Mouse (Mus musculus) CH12F3 (cell line): ENCODE measurements around the gene Rab1a.

Source experiments
- in situ Hi-C: fragments of 300-500 bp; cut with MboI; formaldehyde crosslinking; loops from 2 replicates; pipeline ENCODE4 v1.14.3; 2020; ENCODE audit warnings: low sequenced_read_pairs

The Rab1a gene

GRCm38 (mm10) chr11:20246616-20247015, 45.4 kb downstream of the Rab1a start:
- in situ Hi-C loops, result no loop called here

GRCm38 (mm10) chr11:20247146-20247855, 46.1 kb downstream of the Rab1a start:
- in situ Hi-C loops, result no loop called here

GRCm38 (mm10) chr11:20248277-20248676, 47.0 kb downstream of the Rab1a start:
- in situ Hi-C loops, result no loop called here

- in situ Hi-C loops, result no loop called here
Observed at GRCm38 (mm10) chr11:20248840-20249239, 47.6 kb downstream of the Rab1a start.

GRCm38 (mm10) chr11:20249296-20250110, 48.3 kb downstream of the Rab1a start, which contains the start of gene Cep68:
Gene Cep68, minus strand, starts transcription at chr11:20249429.
- in situ Hi-C loops, result no loop called here

GRCm38 (mm10) chr11:20250476-20251178, 49.4 kb downstream of the Rab1a start:
- in situ Hi-C loops, result no loop called here

GRCm38 (mm10) chr11:20253088-20253487, 51.9 kb downstream of the Rab1a start:
- in situ Hi-C loops, result no loop called here

- in situ Hi-C loops, result no loop called here
Observed at GRCm38 (mm10) chr11:20254791-20255190, 53.6 kb downstream of the Rab1a start.

GRCm38 (mm10) chr11:20262628-20263380, 61.6 kb downstream of the Rab1a start:
- in situ Hi-C loops, result no loop called here

GRCm38 (mm10) chr11:20269885-20270284, 68.7 kb downstream of the Rab1a start:
- in situ Hi-C loops, result loop anchor here (5.0 kb wide), 1 partner anchor 127 kb away; no protein-coding TSS in a partner anchor

- in situ Hi-C loops, result no loop called here
Observed at GRCm38 (mm10) chr11:20275974-20276373, 74.7 kb downstream of the Rab1a start.
